9 mouse cellular contexts compared by ENCODE assay signal in genomic region chr3:137293174-137293591, GRCm38 (mm10). TPM values are rescaled to one million over a fixed set of nuclear protein-coding genes. Genes with fewer than 3 reads are reported as not detected.
DNase-seq lines count a peak whose midpoint lies in the region; ATAC-seq lines count a peak whose summit lies in the region.
"Had no signal": no experiment of that assay in that cellular context is flagged by ENCODE, and none has a peak within 500 bp of the region (broad histone marks: within the 10 kb centered on the region; RNA-seq: fewer than 3 reads in every experiment).

No protein-coding gene starts in this region.

- peak overlapping the region; percentile 40 for H3K4me2 ChIP-seq in heart, embryonic 16.5 days (ENCODE audit: low read depth, low read length)
- peak overlapping the region; percentile 19 for H3K4me2 ChIP-seq in liver, embryonic 11.5 days
- H3K4me2 ChIP-seq: limb, embryonic 13.5 days had no signal

- 4% methylated on average over 6 of the region's 6 CpGs for WGBS in heart, embryonic 16.5 days
- WGBS in liver, embryonic 11.5 days, result 17% methylated on average over 6 of the region's 6 CpGs

- H3K36me3 ChIP-seq in heart, embryonic 16.5 days (ENCODE audit: control insufficient read depth, insufficient read depth), result no peaks in the 10 kb centered on the region
- H3K36me3 ChIP-seq in liver, embryonic 11.5 days (ENCODE audit: control insufficient read depth, insufficient read depth, low read length), result no peaks in the 10 kb centered on the region
- H3K36me3 ChIP-seq: limb, embryonic 13.5 days had no signal

- peak overlapping the region; percentile 17 for H3K4me3 ChIP-seq in heart, embryonic 16.5 days (ENCODE audit: low read length)
- no peak overlapping the region for H3K4me3 ChIP-seq in liver, embryonic 11.5 days (ENCODE audit: low read depth, low read length)
- H3K4me3 ChIP-seq: limb, embryonic 13.5 days had no signal

- peaks cover 3% of the 10 kb centered on the region for H3K4me1 ChIP-seq in heart, embryonic 16.5 days (ENCODE audit: control insufficient read depth, insufficient read depth, low read length)
- H3K4me1 ChIP-seq in liver, embryonic 11.5 days (replicated peaks; ENCODE audit: control insufficient read depth, insufficient read depth, low read length), result no peaks in the 10 kb centered on the region

- DNase-seq in A20 (ENCODE audit: low read depth, low spot score), result peak; percentile 72
- peak; percentile 75 for DNase-seq in MEL-GATA-1-ER (ENCODE audit: extremely low read depth, low read depth)
- no peak for DNase-seq in liver, embryonic 11.5 days (ENCODE audit: low spot score)
- DNase-seq in testis, postnatal 10 days (ENCODE audit: low spot score), result no peak
- no peak for DNase-seq in right cerebral cortex, postnatal 10 days (ENCODE audit: low spot score in 2 of 2)
- no peak for DNase-seq in cerebellum, adult 8-10 months
- no peak for DNase-seq in right cerebral cortex, postnatal 25 days

- H3K27ac ChIP-seq in heart, embryonic 16.5 days (ENCODE audit: low read length), result peak overlapping the region; percentile 17
- H3K27ac ChIP-seq in liver, embryonic 11.5 days (ENCODE audit: low read depth, low read length), result no peak overlapping the region
- H3K27ac ChIP-seq: limb, embryonic 13.5 days had no signal

- peak; percentile 94 for ATAC-seq in heart, embryonic 16.5 days (replicated peaks; ENCODE audit: extremely low read depth, insufficient read depth, low FRiP score)
- ATAC-seq in liver, embryonic 11.5 days (replicated peaks; ENCODE audit: low FRiP score), result peak; percentile 51; the same call in 1 of the 2 replicates

- no peaks in the 10 kb centered on the region for H3K27me3 ChIP-seq in heart, embryonic 16.5 days (ENCODE audit: control insufficient read depth, insufficient read depth, low read length)
- H3K27me3 ChIP-seq in liver, embryonic 11.5 days (replicated peaks; ENCODE audit: control insufficient read depth, insufficient read depth, low read length), result no peaks in the 10 kb centered on the region

- no peak overlapping the region for H3K9ac ChIP-seq in heart, embryonic 16.5 days (ENCODE audit: low read length)
- H3K9ac ChIP-seq in liver, embryonic 11.5 days (ENCODE audit: low read depth, low read length), result no peak overlapping the region
- H3K9ac ChIP-seq: limb, embryonic 13.5 days had no signal

- H3K9me3 ChIP-seq in heart, embryonic 16.5 days (replicated peaks; ENCODE audit: control insufficient read depth, low read length), result no peaks in the 10 kb centered on the region
- H3K9me3 ChIP-seq in liver, embryonic 11.5 days (ENCODE audit: control insufficient read depth, low read length), result no peaks in the 10 kb centered on the region
- H3K9me3 ChIP-seq: limb, embryonic 13.5 days had no signal

RNA-seq across cellular contexts. Expression of gene Emcn, which starts 47.7 kb away (rescaled TPM):
- 63.2 and 63.8 TPM in 2 replicates for polyA plus RNA-seq in heart, embryonic 16.5 days (2015; fragmentation: Nextera tagmentation; extraction: Ambion mirVana)
- 11.6 and 11.8 TPM in 2 replicates for polyA plus RNA-seq in liver, embryonic 11.5 days (2014; fragmentation: Nextera tagmentation; extraction: Ambion mirVana)

Comparison
In these comparisons a context has a peak if more than half of its experiments do, and no peak if none do; other contexts are left out.
1. DNase-seq: peak in A20 (single experiment) and MEL-GATA-1-ER (single experiment); none in liver, embryonic 11.5 days (single experiment), testis, postnatal 10 days (single experiment), right cerebral cortex, postnatal 10 days (0 of 2), cerebellum, adult 8-10 months (single experiment) and right cerebral cortex, postnatal 25 days (single experiment).